Mouse (Mus musculus) layer of hippocampus, adult 6 months (tissue): ENCODE data around the gene Pde4d. TPM values are rescaled to one million over a fixed set of nuclear protein-coding genes. Genes with fewer than 3 reads are reported as not detected.

ENCODE experiments used
- long read RNA-seq, 2 experiments: library from polyadenylated mRNA; unstranded; transcript quantifications; one replicate each; pipeline ENCODE4 v2.0.0; 2019 to 2020
- microRNA-seq: library from miRNA; unstranded; fragments of <30 nt; microRNA quantifications from one replicate; pipeline ENCODE4 v1.2.0, GENCODE M21; 2020
- polyA plus RNA-seq: library from polyadenylated mRNA; unstranded; fragments of <200 nt; fragmentation: Nextera tagmentation; gene quantifications from 2 replicates; pipeline ENCODE4 v1.2.3, GENCODE M21; 2021

Pde4d gene
- polyA plus RNA-seq = 8.9 and 10.9 TPM in 2 replicates
- long read RNA-seq, experiment 1, partial matches to known transcripts = 0 of 20 reads
- long read RNA-seq, experiment 1, other reads (novel, unspliced or antisense) = 19 of 20 reads
- long read RNA-seq, experiment 2, partial matches to known transcripts = 17 of 40 reads
- long read RNA-seq, experiment 2, other reads (novel, unspliced or antisense) = 21 of 40 reads

DNA sequence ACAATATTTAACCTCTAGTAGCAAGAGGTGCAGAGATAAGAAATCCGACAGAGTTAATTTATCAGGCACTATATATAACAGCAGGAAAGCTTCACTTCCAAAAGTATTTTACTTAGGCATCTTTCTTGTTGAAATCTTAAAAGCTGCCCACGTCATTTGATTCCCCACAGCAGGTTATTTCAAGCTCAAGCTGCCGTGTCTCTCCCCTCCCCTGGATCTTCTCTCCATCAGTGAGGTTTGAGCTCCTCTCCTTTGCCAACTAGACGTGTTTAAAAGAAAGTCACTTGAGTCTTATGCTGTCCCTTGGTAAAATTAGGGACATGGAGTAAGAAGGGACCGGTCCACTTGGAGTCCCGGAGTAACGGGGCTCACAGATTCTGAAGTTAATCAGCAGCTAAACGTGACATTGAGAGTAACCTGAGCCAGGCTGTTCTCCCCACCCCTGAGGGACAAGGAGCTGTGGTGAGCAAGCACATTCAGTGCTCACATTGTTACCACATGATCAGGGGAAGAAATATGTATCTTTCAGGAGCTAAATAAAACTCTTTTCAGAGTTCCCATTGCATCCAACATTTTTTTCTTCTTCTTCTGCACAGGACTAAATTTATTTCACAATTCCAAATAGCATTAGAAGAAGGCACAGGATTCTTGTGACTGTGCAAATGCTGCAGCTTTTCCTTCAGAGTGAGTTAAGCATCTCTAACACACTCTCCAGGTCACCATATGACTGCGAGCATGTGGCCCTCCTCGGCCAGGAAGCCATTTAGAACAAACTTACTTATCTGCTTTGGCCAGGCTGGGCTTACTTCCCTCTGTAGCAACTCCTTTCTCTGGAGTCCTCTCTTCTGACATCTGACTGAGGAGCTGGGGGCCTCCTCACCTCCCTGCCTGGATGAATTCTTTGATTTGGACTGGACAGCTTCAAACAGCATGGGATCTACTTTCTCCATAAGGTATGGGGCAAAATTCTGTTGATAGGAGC, at the start of gene Pde4d:
Gene Pde4d (plus strand): TSS at position 833 of the 982 bp plus-strand sequence.

Small RNA genes lying within 50 kb of the gene (microRNA-seq; reads per million reads assigned to microRNA genes)
- not detected for gene Mir1904
- gene Mir582 = 15.5 reads per million, percentile 38 among the genes with 10 or more reads in this experiment

Other genes starting within 250 kb of the Pde4d start
- 13.0 and 24.4 TPM in 2 replicates for gene Elovl7, start 235.5 kb upstream of the Pde4d start, polyA plus RNA-seq
- 0.10 and 0.16 TPM in 2 replicates for gene Depdc1b, start 133.6 kb upstream of the Pde4d start, polyA plus RNA-seq